Mouse (Mus musculus): ENCODE measurements around the gene Myoc.
"Not testable (repeated sequence)": the region's sequence is repeated elsewhere in the genome, so short reads cannot be mapped to it uniquely, and the experiment has no call there.

The Myoc gene

GRCm38 (mm10) chr1:162639051-162639750 is at the start of gene Myoc:
TSS of gene Myoc (plus strand) at chr1:162639155.
- DNase-seq (ENCODE audit: low read depth, low spot score), result no peak

- DNase-seq (ENCODE audit: low read depth, low spot score), result peak; percentile 61
Observed at GRCm38 (mm10) chr1:162589443-162589842, 49.5 kb upstream of the Myoc start.

DNA sequence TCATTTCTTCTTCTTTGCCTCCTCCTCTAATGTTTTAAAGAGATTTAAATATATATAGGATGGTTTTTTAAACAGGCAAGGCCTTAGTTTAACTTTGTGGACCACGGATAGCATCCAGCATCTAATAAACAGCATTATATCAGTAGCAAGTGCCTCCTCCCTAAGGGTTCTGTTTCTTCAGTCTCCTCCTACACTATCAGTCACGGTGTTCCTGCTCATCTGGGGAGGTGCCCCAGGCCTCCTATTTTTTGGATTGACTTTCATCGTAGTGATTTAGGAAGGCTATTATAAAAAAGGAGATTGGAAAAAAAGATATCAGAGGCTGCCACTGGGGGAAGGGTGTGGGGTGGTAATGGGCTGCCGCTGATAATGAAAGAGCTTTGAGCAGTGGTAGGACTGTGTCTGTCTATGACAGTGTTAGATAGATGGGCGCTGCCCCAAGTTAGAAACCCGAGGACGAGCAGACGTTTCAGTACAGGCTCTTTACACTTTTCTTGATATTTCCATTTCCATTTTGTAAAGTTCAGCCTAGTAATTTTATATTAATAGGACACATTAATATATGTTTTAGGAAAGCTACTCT is 48.4 kb upstream of the Myoc start:
- DNase-seq (ENCODE audit: low read depth, low spot score), result no peak

GRCm38 (mm10) chr1:162597379-162598102 is 41.4 kb upstream of the Myoc start:
- DNase-seq (ENCODE audit: low read depth, low spot score), result no peak

- DNase-seq (ENCODE audit: low read depth, low spot score), result no peak
Observed at GRCm38 (mm10) chr1:162599617-162600016, 39.3 kb upstream of the Myoc start.

- DNase-seq (ENCODE audit: low read depth, low spot score), result no peak
Observed at GRCm38 (mm10) chr1:162601288-162601687, 37.7 kb upstream of the Myoc start.

DNA sequence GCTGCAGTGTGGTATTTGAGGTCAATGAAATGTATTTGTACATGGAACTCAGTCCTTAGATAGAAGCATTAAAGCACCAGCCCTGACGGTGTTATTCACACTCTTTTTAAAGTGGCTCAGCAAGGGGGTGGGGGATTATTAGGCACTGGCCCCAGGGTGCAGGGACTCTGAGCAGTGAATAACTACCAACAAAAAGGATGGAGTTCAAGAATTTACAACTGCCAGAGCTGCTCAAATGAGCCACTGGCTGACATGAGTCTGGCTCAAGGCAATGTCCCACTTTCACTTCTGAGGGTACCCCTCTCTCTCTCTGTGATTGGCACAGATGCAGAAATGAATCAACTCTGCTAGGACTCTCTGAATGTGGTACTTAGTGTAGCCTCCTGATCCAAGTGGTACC is 30.8 kb upstream of the Myoc start:
- DNase-seq (ENCODE audit: low read depth, low spot score), result no peak

- no peak for DNase-seq (ENCODE audit: low read depth, low spot score)
Observed at GRCm38 (mm10) chr1:162609633-162610250, 29.2 kb upstream of the Myoc start.

GRCm38 (mm10) chr1:162611191-162611590 is 27.8 kb upstream of the Myoc start:
- no peak for DNase-seq (ENCODE audit: low read depth, low spot score)

DNA sequence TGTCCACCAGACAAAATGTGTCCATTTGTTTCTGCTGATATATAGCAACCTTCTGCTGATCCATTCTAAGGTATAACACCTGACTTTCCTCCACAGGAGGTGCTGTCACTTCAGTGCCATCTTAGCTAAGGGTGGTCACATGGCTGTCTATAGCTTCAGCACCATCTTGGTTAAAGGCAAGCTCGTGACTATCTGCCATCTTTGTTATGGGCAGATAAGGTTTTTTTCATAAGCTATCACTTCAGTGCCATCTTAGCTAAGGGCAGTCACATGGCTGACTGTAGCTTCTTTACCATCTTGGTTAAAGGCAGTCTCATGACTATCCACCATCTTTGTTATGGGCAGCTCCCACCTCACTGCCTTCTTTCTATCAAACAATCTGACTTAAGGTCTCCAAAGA is 23.4 kb upstream of the Myoc start:
- DNase-seq (ENCODE audit: low read depth, low spot score), result peak; percentile 75

GRCm38 (mm10) chr1:162620487-162620886 is 18.5 kb upstream of the Myoc start:
- peak; percentile 40 for DNase-seq (ENCODE audit: low read depth, low spot score)

GRCm38 (mm10) chr1:162623895-162624294 is 15.1 kb upstream of the Myoc start:
- no peak for DNase-seq (ENCODE audit: low read depth, low spot score)

DNA sequence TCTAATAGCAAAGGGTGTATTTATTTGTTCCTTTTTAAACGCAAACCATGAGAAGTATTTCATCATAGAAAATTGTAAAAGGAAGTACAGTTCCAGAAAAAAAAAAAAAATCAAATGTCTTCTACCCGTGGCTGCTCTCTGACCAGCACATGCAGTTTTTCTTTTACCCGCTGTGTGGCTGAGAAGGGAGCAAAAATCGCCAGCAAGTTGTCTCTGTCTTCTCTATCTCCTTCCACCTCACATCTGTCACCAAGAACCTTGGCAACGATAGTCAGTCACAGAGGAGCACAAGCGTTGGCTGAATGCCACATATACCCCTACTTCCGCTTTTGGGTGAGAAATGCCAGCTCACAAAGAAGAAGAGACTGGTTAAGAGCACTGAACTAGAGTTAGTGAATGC is 13.7 kb upstream of the Myoc start:
- DNase-seq (ENCODE audit: low read depth, low spot score), result no peak

DNA sequence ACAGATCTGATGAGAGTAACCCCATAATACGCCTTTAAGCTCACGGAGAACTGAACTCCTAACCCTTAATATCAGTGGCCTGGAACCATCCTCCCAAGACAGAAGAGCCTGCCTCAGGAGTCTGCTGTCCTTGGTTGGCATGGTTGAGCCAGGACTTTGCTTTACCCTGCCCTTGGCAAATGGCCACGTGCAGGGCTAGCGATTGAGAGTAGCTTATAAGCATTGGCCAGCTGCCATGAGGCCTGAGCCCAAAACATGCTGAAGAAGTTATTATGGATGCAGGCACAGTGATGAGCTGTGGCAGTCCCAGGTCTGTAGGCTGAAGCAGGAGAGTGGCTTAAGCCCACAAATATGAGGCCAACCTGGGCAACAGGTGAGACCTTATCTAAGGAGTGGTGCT is 11.1 kb upstream of the Myoc start:
- DNase-seq (ENCODE audit: low read depth, low spot score), result not testable (repeated sequence)

GRCm38 (mm10) chr1:162628326-162628725 is 10.6 kb upstream of the Myoc start:
- DNase-seq (ENCODE audit: low read depth, low spot score), result not testable (repeated sequence)

- not testable (repeated sequence) for DNase-seq (ENCODE audit: low read depth, low spot score)
Observed at GRCm38 (mm10) chr1:162635291-162635931, 3.5 kb upstream of the Myoc start.

DNA sequence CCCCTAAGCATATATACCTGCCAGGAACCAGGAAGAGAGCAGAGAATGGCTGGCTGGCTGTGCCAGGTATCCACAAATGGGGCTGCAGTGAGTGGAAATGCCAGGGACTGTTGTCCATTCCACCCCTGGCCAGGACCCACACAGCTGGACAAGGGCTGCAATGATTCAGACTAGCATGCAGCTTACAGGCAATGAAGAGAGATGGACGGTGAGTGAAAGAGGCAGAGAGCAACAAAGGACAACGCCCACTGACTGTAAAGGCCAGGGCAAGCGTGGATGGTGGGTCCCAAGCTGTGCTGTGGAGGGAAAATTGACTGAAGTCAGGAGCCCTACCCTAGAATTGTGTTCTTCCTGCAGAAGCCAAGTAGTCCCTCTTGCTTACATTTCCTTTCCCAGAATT is 2.4 kb upstream of the Myoc start:
- DNase-seq (ENCODE audit: low read depth, low spot score), result no peak

DNA sequence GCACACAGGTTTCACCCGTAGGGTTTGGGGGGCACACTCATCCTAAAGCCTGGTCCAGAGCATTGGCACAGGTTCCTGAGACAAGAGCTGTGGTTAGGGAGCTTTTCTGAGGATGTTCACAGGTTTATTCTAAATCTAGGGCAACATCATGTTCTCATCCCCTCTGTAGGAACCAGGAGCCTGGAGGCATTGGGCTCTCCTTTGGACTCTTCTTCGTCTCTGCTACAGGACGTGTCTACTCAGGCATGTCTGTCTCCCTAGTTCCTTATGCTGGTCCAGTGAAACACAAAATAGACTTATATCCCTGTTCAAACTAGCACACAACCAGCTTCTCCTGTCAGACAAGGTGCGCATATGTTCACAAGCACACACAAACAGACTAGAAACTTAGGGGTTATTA is 420 bp upstream of the Myoc start:
- DNase-seq (ENCODE audit: low read depth, low spot score), result no peak

DNA sequence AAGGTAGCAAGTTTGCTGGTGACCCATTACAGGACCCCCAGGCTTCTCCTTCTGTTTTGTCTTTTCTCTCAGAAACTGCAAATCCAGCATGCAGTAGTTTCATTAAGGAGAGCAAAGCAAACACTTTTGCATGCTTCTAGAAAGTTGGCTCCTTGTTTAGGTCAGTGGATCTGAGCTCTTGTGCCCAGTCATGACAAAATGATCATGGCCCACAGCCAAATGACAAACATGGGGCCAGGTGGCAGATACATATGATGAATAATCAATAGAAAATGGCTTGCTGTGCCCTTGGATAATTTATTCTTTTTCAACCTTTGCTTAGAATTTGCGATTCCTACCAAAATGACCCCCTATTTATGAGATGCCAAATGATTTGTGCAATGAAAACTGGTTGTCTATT is 906 bp downstream of the Myoc start:
- DNase-seq (ENCODE audit: low read depth, low spot score), result no peak

GRCm38 (mm10) chr1:162642591-162642990 is 3.6 kb downstream of the Myoc start:
- no peak for DNase-seq (ENCODE audit: low read depth, low spot score)

GRCm38 (mm10) chr1:162643752-162644151 is 4.8 kb downstream of the Myoc start:
- DNase-seq (ENCODE audit: low read depth, low spot score), result no peak

All from R1 (cell line).